Mouse (Mus musculus) hindbrain, embryonic 15.5 days (tissue): Measurements from ENCODE around the gene Gm20388. TPM values are rescaled to one million over a fixed set of nuclear protein-coding genes. Genes with fewer than 3 reads are reported as not detected.

Experiments
- ATAC-seq: fragments of 200-750 bp; cut with Nextera tagmentation; 2 replicates; pipeline ENCODE4 v1.8.0; 2017; ENCODE audit warnings: low read depth, moderate number of reproducible peaks, moderate TSS enrichment; ENCODE audit not compliant: low FRiP score
- H3K27ac ChIP-seq: fragments of 300-500 bp; sonication (generic); replicated peaks from 2 replicates; pipeline ENCODE4 v1.5.1; 2015; ENCODE audit warnings: mild to moderate bottlenecking, inconsistent platforms
- H3K27me3 ChIP-seq: fragments of 300-500 bp; sonication (generic); 2 replicates; pipeline ENCODE4 v1.6.1; 2015; ENCODE audit warnings: control low read depth, inconsistent platforms
- H3K36me3 ChIP-seq: fragments of 300-500 bp; sonication (generic); 2 replicates; pipeline ENCODE4 v1.6.1; 2015; ENCODE audit warnings: control low read depth, inconsistent platforms
- H3K4me1 ChIP-seq: fragments of 300-500 bp; sonication (generic); replicated peaks from 2 replicates; pipeline ENCODE4 v1.6.1; 2015; ENCODE audit warnings: control low read depth, inconsistent platforms
- H3K4me2 ChIP-seq: fragments of 300-500 bp; sonication (generic); 2 replicates; pipeline ENCODE4 v1.6.1; 2015; ENCODE audit warnings: moderate library complexity, mild to moderate bottlenecking, inconsistent platforms
- H3K4me3 ChIP-seq: fragments of 300-500 bp; sonication (generic); 2 replicates; pipeline ENCODE4 v1.5.1; 2015; ENCODE audit warnings: mild to moderate bottlenecking, inconsistent platforms
- H3K9ac ChIP-seq: fragments of 300-500 bp; sonication (generic); 2 replicates; pipeline ENCODE4 v1.6.1; 2015; ENCODE audit warnings: inconsistent platforms
- H3K9me3 ChIP-seq: fragments of 300-500 bp; sonication (generic); 2 replicates; pipeline ENCODE4 v1.6.1; 2016; ENCODE audit warnings: control low read depth, inconsistent platforms
- WGBS: fragments of 180-500 bp; shearing (Covaris S2); methylation state at CpG from one replicate; pipeline ENCODE4 v1.1.7; 2015; 5-methylcytosine and 5-hydroxymethylcytosine counted together
- polyA plus RNA-seq: library from polyadenylated mRNA; unstranded; fragments of >200 nt; fragmentation: Nextera tagmentation; extraction: Ambion mirVana; gene quantifications from 2 replicates; pipeline ENCODE4 v1.2.1, GENCODE M21; 2015

The Gm20388 gene
- polyA plus RNA-seq, 1 experiment from 2014 or later = 5.4 TPM

GRCm38 (mm10) chr8:122713157-122713518 is 2802.5 kb downstream of the Gm20388 start:
- Histone ChIP-seq H3K27me3 (no peaks in the 10 kb centered on the region), H3K36me3 (no peaks in the 10 kb centered on the region), H3K4me3 (no peak overlapping the region), H3K9ac (no peak overlapping the region), H3K27ac (no peak overlapping the region), H3K4me2 (no peak overlapping the region), H3K9me3 (no peaks in the 10 kb centered on the region), H3K4me1 (peaks cover 17% of the 10 kb centered on the region; the same call in 1 of the 2 replicates)
- 95% methylated on average over 5 of the region's 5 CpGs for WGBS
- no peak for ATAC-seq

DNA sequence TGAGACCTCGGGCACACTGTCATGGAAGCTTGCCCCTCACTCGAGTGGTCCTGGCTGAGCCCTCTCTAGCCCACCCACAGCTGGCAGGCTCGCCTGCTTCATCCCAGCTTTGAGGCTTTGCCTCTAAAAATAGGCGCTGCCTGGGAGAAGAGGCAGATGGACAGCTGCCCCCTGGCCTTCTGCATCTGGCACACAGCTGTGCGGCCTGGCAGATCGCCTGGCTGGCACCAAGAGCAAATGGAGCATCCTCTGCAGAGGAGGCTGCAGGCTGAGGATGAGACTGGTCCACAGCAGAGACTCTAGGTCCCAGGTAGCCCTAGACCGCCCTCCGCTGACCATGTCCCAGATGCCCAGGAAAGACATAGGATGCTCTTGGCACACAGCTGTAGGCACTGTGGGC is 2805.9 kb downstream of the Gm20388 start:
- ATAC-seq = no peak
- Histone ChIP-seq H3K9ac (no peak overlapping the region), H3K4me3 (no peak overlapping the region), H3K36me3 (no peaks in the 10 kb centered on the region), H3K4me1 (peaks cover 32% of the 10 kb centered on the region), H3K4me2 (no peak overlapping the region), H3K27ac (no peak overlapping the region), H3K27me3 (no peaks in the 10 kb centered on the region), H3K9me3 (no peaks in the 10 kb centered on the region)
- WGBS = 81% methylated on average over 8 of the region's 8 CpGs

DNA sequence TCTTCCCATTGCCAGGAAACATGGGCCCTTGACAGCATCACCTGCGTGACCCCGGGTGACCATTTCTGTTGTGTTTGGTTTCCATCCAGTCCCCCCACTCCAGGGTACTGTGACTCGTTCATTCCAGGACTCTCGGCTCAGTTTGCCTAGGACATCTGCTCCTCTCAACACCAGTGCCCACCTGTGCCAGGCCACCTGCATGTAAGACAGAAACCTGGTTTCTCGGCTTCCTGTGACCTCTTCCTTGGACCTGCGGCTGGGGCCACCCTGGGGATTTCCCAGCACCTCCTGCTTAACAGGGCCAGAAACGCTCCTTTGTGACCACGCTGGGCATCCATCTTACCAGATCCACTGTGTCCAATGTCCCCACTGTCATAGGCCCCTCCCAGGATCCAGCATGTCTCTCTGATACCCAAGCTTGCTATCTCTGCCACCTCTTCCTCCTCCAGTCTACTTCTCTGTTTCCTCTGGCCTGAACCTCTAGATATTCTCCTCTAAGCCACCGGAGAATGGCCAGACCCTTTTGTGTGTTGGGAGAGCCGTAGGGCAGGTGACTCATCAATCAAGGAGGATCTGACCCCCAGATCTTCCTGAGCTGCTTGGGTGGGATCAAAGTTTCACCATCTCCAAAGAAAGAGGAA is 2807.3 kb downstream of the Gm20388 start:
- H3K27ac ChIP-seq = no peak overlapping the region
- ATAC-seq = no peak

GRCm38 (mm10) chr8:122718711-122719499 is 2808.3 kb downstream of the Gm20388 start:
- H3K4me3 ChIP-seq = no peak overlapping the region
- 82% methylated on average over 14 of the region's 14 CpGs for WGBS
- no peak for ATAC-seq
- peaks cover 38% of the 10 kb centered on the region for H3K4me1 ChIP-seq
- H3K4me2 ChIP-seq = no peak overlapping the region
- H3K27ac ChIP-seq = no peak overlapping the region
- H3K27me3 ChIP-seq = no peaks in the 10 kb centered on the region
- H3K36me3 ChIP-seq = no peaks in the 10 kb centered on the region
- no peaks in the 10 kb centered on the region for H3K9me3 ChIP-seq
- H3K9ac ChIP-seq = no peak overlapping the region

More for the DNA sequence above, 2807.3 kb downstream of the Gm20388 start:
- no peak overlapping the region for H3K4me3 ChIP-seq
- no peaks in the 10 kb centered on the region for H3K36me3 ChIP-seq
- no peaks in the 10 kb centered on the region for H3K27me3 ChIP-seq
- H3K4me1 ChIP-seq = peaks cover 38% of the 10 kb centered on the region
- H3K4me2 ChIP-seq = no peak overlapping the region
- WGBS = 86% methylated on average over 10 of the region's 10 CpGs
- no peaks in the 10 kb centered on the region for H3K9me3 ChIP-seq
- no peak overlapping the region for H3K9ac ChIP-seq

DNA sequence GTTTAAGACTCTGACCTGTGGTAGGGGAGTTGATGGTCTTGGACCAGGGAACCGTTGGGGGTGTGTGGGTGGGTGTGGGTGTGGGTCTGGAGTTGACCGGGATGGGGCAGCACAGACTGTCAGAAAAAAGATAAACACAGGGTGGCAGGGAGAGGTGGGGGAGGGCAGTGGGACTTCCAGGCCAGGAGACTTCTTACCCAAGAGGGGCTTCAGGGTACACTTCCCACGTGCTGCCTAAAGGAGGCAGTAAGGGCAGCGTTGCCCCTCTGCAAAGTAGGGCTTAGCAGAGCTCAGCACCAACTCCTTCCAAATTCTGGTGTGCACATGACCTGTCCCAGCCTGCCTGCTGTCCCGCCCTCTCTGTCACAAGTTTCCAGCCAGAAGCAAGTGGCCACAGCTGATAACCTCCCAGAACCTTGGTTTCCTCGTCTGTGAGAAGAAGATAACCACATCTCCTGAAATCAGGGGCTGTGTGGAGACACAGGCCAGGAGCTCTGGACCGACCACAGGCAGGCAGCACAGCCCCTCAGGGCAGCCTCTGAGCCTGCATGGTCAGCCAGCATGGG is 2808.9 kb downstream of the Gm20388 start:
- 40% methylated on average over 7 of the region's 7 CpGs for WGBS
- ATAC-seq = no peak
- H3K4me3 ChIP-seq = no peak overlapping the region
- no peaks in the 10 kb centered on the region for H3K27me3 ChIP-seq
- peak overlapping the region; percentile 78 for H3K27ac ChIP-seq
- no peak overlapping the region for H3K9ac ChIP-seq
- H3K9me3 ChIP-seq = no peaks in the 10 kb centered on the region
- H3K4me1 ChIP-seq = peaks cover 38% of the 10 kb centered on the region
- H3K36me3 ChIP-seq = no peaks in the 10 kb centered on the region
- no peak overlapping the region for H3K4me2 ChIP-seq

GRCm38 (mm10) chr8:122720070-122720729 is 2809.6 kb downstream of the Gm20388 start:
- ATAC-seq = peak; percentile 73
- 9% methylated on average over 25 of the region's 25 CpGs for WGBS
- H3K27ac ChIP-seq = peak overlapping the region; percentile 78
- H3K4me2 ChIP-seq = peak overlapping the region; percentile 35
- peaks cover 38% of the 10 kb centered on the region for H3K4me1 ChIP-seq
- H3K36me3 ChIP-seq = no peaks in the 10 kb centered on the region
- H3K4me3 ChIP-seq = no peak overlapping the region
- no peaks in the 10 kb centered on the region for H3K27me3 ChIP-seq
- H3K9me3 ChIP-seq = no peaks in the 10 kb centered on the region
- peak overlapping the region; percentile 32; the same call in 1 of the 2 replicates for H3K9ac ChIP-seq

DNA sequence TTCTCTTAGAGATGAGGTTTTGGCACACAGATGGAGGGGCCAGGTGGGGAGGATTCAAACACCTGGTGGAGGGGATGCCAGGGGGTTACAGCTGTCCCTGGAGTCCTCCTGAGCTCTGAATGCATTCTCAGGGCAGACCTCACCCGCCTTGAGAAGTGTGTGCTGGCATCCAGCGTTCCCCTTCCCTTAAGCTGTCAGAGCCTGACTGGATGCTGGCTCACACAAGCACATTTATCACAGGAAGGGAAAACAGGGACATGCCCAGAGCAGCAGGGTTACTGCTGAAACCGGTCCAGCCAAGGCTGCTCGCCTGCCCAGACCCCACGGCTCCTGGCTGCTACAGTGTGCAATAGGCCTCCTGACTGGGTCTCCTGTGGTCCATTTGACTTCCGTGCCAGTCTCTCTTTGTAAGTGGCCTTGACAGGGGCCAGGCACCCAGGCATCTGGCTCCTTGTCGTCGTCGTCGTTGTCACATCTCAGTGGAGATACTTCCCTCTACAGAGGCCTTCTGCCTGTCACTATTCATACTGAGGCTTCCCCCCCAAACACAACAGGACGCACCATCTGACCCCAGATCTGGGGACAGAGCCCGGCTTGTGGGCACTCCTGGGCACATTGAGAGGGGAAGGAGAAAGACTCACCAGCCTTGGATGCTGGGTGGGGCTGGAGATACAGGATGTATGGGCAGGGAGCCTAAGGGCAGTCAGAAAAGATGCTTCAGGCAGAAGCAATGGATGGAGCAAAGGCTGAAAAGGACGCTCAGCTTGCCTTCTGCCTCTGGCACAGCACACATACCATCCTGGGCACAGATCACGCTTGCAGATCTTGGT is 2810.4 kb downstream of the Gm20388 start:
- H3K27ac ChIP-seq = peak overlapping the region; percentile 78
- no peaks in the 10 kb centered on the region for H3K9me3 ChIP-seq
- H3K9ac ChIP-seq = peak overlapping the region; percentile 32; the same call in 1 of the 2 replicates
- no peaks in the 10 kb centered on the region for H3K36me3 ChIP-seq
- no peak overlapping the region for H3K4me3 ChIP-seq
- WGBS = 37% methylated on average over 14 of the region's 14 CpGs
- ATAC-seq = peak; percentile 73
- H3K4me1 ChIP-seq = peaks cover 38% of the 10 kb centered on the region
- H3K4me2 ChIP-seq = peak overlapping the region; percentile 35
- H3K27me3 ChIP-seq = no peaks in the 10 kb centered on the region

GRCm38 (mm10) chr8:122725187-122725586 is 2814.5 kb downstream of the Gm20388 start:
- no peaks in the 10 kb centered on the region for H3K36me3 ChIP-seq
- H3K9ac ChIP-seq = no peak overlapping the region
- no peaks in the 10 kb centered on the region for H3K9me3 ChIP-seq
- H3K4me1 ChIP-seq = peaks cover 26% of the 10 kb centered on the region
- H3K4me3 ChIP-seq = no peak overlapping the region
- 95% methylated on average over 6 of the region's 6 CpGs for WGBS
- no peak overlapping the region for H3K27ac ChIP-seq
- no peak overlapping the region for H3K4me2 ChIP-seq
- no peak for ATAC-seq
- no peaks in the 10 kb centered on the region for H3K27me3 ChIP-seq

GRCm38 (mm10) chr8:122726789-122727188 is 2816.1 kb downstream of the Gm20388 start:
- no peak for ATAC-seq
- no peak overlapping the region for H3K9ac ChIP-seq
- no peak overlapping the region for H3K27ac ChIP-seq
- 64% methylated on average over 2 of the region's 2 CpGs for WGBS
- no peaks in the 10 kb centered on the region for H3K36me3 ChIP-seq
- no peaks in the 10 kb centered on the region for H3K9me3 ChIP-seq
- no peak overlapping the region for H3K4me2 ChIP-seq
- H3K4me3 ChIP-seq = no peak overlapping the region
- H3K4me1 ChIP-seq = peaks cover 10% of the 10 kb centered on the region
- H3K27me3 ChIP-seq = no peaks in the 10 kb centered on the region

- Histone ChIP-seq H3K9me3 (no peaks in the 10 kb centered on the region), H3K4me1 (peaks cover 6% of the 10 kb centered on the region; the same call in 1 of the 2 replicates), H3K36me3 (no peaks in the 10 kb centered on the region), H3K4me2 (no peak overlapping the region), H3K9ac (no peak overlapping the region), H3K4me3 (no peak overlapping the region), H3K27ac (no peak overlapping the region), H3K27me3 (no peaks in the 10 kb centered on the region)
- WGBS = 73% methylated on average over 5 of the region's 5 CpGs
- ATAC-seq = no peak
Measured at GRCm38 (mm10) chr8:122727412-122727811, 2816.8 kb downstream of the Gm20388 start.

GRCm38 (mm10) chr8:122728630-122729029 is 2818.0 kb downstream of the Gm20388 start:
- 17% methylated on average over 3 of the region's 3 CpGs for WGBS
- Histone ChIP-seq H3K4me3 (no peak overlapping the region), H3K4me2 (no peak overlapping the region), H3K27ac (peak overlapping the region; percentile 23; the same call in 1 of the 2 replicates), H3K9me3 (no peaks in the 10 kb centered on the region), H3K36me3 (no peaks in the 10 kb centered on the region), H3K27me3 (no peaks in the 10 kb centered on the region), H3K9ac (no peak overlapping the region), H3K4me1 (peaks cover 9% of the 10 kb centered on the region)
- 0 out of 2 replicates have a peak, but pooled peaks have one; percentile 50 for ATAC-seq
